13 mouse cellular contexts compared by ENCODE assay signal in genomic region chr15:12319889-12320288, GRCm38 (mm10). TPM values are rescaled to one million over a fixed set of nuclear protein-coding genes. Genes with fewer than 3 reads are reported as not detected.
DNase-seq lines count a peak whose midpoint lies in the region; ATAC-seq and TF ChIP-seq lines count a peak whose summit lies in the region.
"Had no signal": no experiment of that assay in that cellular context is flagged by ENCODE, and none has a peak within 500 bp of the region (broad histone marks: within the 10 kb centered on the region; RNA-seq: fewer than 3 reads in every experiment).

No protein-coding gene starts in this region.

- H3ac ChIP-seq in myocyte (ENCODE audit: control insufficient read depth, insufficient read length): no peak overlapping the region

- no peak for TF ChIP-seq CTCF in heart, adult 2 months (IDR thresholded peaks at IDR 0.05)
- no peak for TF ChIP-seq CTCF in lung, postnatal 0 days (IDR thresholded peaks at IDR 0.05)

- 42% methylated on average over 5 of the region's 5 CpGs for WGBS in heart, embryonic 12.5 days
- 58% methylated on average over 5 of the region's 5 CpGs for WGBS in heart, adult 2 months
- WGBS in lung, postnatal 0 days: 47% methylated on average over 5 of the region's 5 CpGs
- WGBS in intestine, embryonic 16.5 days: 50% methylated on average over 5 of the region's 5 CpGs

- intact Hi-C loops in heart, adult 2 months (cut with DNase I): loop anchor here (5.0 kb wide), 1 partner anchor 123 kb away; no protein-coding TSS in a partner anchor

- no peak overlapping the region for H3K27ac ChIP-seq in heart, embryonic 12.5 days (ENCODE audit: poor library complexity, severe bottlenecking)
- H3K27ac ChIP-seq in heart, adult 2 months: no peak overlapping the region
- H3K27ac ChIP-seq in lung, postnatal 0 days (ENCODE audit: low read length): no peak overlapping the region
- H3K27ac ChIP-seq in intestine, embryonic 16.5 days (ENCODE audit: low read length): no peak overlapping the region
- H3K27ac ChIP-seq: left cerebral cortex, adult 2 months had no signal

- no peaks in the 10 kb centered on the region for H3K9me3 ChIP-seq in heart, embryonic 12.5 days (replicated peaks)
- H3K9me3 ChIP-seq in lung, postnatal 0 days (ENCODE audit: low read length): no peaks in the 10 kb centered on the region
- H3K9me3 ChIP-seq in intestine, embryonic 16.5 days (ENCODE audit: control insufficient read depth, low read length): no peaks in the 10 kb centered on the region

- H3K9ac ChIP-seq in heart, embryonic 12.5 days: no peak overlapping the region
- H3K9ac ChIP-seq in heart, adult 2 months (ENCODE audit: low read depth, low read length): no peak overlapping the region
- H3K9ac ChIP-seq in lung, postnatal 0 days (replicated peaks; ENCODE audit: low read depth): no peak overlapping the region
- no peak overlapping the region for H3K9ac ChIP-seq in intestine, embryonic 16.5 days (ENCODE audit: low read depth, low read length)

- no peak for DNase-seq in heart, adult 2 months
- no peak for DNase-seq in lung, postnatal 0 days (ENCODE audit: low spot score)
- no peak for DNase-seq in lung, postnatal 14 days
- DNase-seq in spleen, postnatal 14 days (ENCODE audit: low spot score in 2 of 2): no peak
- no peak for DNase-seq in cerebellum, postnatal 25 days
- DNase-seq: gastrocnemius, postnatal 14 days; right cerebral cortex, postnatal 14 days; thymus, adult 2 months had no signal

- no peak for TF ChIP-seq POLR2A in heart, adult 2 months (IDR thresholded peaks at IDR 0.05; ENCODE audit: insufficient read depth, low read depth, low read length)
- no peak for TF ChIP-seq POLR2A in myocyte (IDR thresholded peaks at IDR 0.05; ENCODE audit: insufficient read length, low read depth)

- no peak for ATAC-seq in heart, embryonic 12.5 days (ENCODE audit: insufficient number of reproducible peaks, low FRiP score)
- no peak for ATAC-seq in lung, postnatal 0 days
- ATAC-seq in intestine, embryonic 16.5 days: no peak

- peaks cover 5% of the 10 kb centered on the region for H3K79me2 ChIP-seq in heart, adult 2 months (replicated peaks; ENCODE audit: control insufficient read depth, insufficient read depth, low read length)
- H3K79me2 ChIP-seq in myocyte (ENCODE audit: control insufficient read depth, insufficient read depth): peaks cover 32% of the 10 kb centered on the region

- H3K4me3 ChIP-seq in heart, embryonic 12.5 days: peak overlapping the region; percentile 98; the same call in 1 of the 2 replicates
- no peak overlapping the region for H3K4me3 ChIP-seq in heart, adult 2 months
- no peak overlapping the region for H3K4me3 ChIP-seq in lung, postnatal 0 days (ENCODE audit: low read depth, low read length)
- no peak overlapping the region for H3K4me3 ChIP-seq in intestine, embryonic 16.5 days (ENCODE audit: low read length)
- peak overlapping the region; percentile 74 for H3K4me3 ChIP-seq in myocyte

- peak overlapping the region; percentile 79 for H3K4me2 ChIP-seq in heart, embryonic 12.5 days
- peak overlapping the region; percentile 75; the same call in 1 of the 2 replicates for H3K4me2 ChIP-seq in lung, postnatal 0 days (replicated peaks; ENCODE audit: low read depth, low read length)
- H3K4me2 ChIP-seq in intestine, embryonic 16.5 days (ENCODE audit: low read depth, low read length): 0 out of 2 replicates have a peak overlapping the region, but pooled peaks have one; percentile 72
- peak overlapping the region; percentile 98 for H3K4me2 ChIP-seq in myocyte (ENCODE audit: low read depth)

- H3K4me1 ChIP-seq in heart, embryonic 12.5 days (replicated peaks): peaks cover 20% of the 10 kb centered on the region
- peaks cover 6% of the 10 kb centered on the region for H3K4me1 ChIP-seq in heart, adult 2 months (ENCODE audit: control insufficient read depth, insufficient read depth, low read length)
- H3K4me1 ChIP-seq in lung, postnatal 0 days (ENCODE audit: insufficient read depth, low read depth, low read length): no peaks in the 10 kb centered on the region; the same call in 1 of the 2 replicates
- peaks cover 11% of the 10 kb centered on the region for H3K4me1 ChIP-seq in intestine, embryonic 16.5 days (ENCODE audit: control insufficient read depth, insufficient read depth, low read length)

- H3K36me3 ChIP-seq in heart, embryonic 12.5 days: no peaks in the 10 kb centered on the region
- H3K36me3 ChIP-seq in heart, adult 2 months (ENCODE audit: control insufficient read depth, insufficient read depth, low read length): peaks cover 7% of the 10 kb centered on the region
- no peaks in the 10 kb centered on the region for H3K36me3 ChIP-seq in lung, postnatal 0 days (ENCODE audit: insufficient read depth, low read length)
- H3K36me3 ChIP-seq in intestine, embryonic 16.5 days (ENCODE audit: control insufficient read depth, insufficient read depth, low read length): no peaks in the 10 kb centered on the region
- no peaks in the 10 kb centered on the region for H3K36me3 ChIP-seq in myocyte (ENCODE audit: control insufficient read depth, insufficient read depth)

- no peak for TF ChIP-seq EP300 in heart, adult 2 months (IDR thresholded peaks at IDR 0.05; ENCODE audit: insufficient read depth, low read depth, low read length)
- no peak for TF ChIP-seq EP300 in lung, postnatal 0 days (IDR thresholded peaks at IDR 0.05)

- no peaks in the 10 kb centered on the region for H3K27me3 ChIP-seq in heart, embryonic 12.5 days (replicated peaks)
- H3K27me3 ChIP-seq in heart, adult 2 months (ENCODE audit: control insufficient read depth, insufficient read depth, low read length): no peaks in the 10 kb centered on the region
- H3K27me3 ChIP-seq in lung, postnatal 0 days (replicated peaks; ENCODE audit: insufficient read depth, low read length): no peaks in the 10 kb centered on the region
- no peaks in the 10 kb centered on the region for H3K27me3 ChIP-seq in intestine, embryonic 16.5 days (replicated peaks; ENCODE audit: control insufficient read depth, insufficient read depth, low read length)
- no peaks in the 10 kb centered on the region for H3K27me3 ChIP-seq in myocyte (ENCODE audit: control insufficient read depth, insufficient read depth, insufficient read length)

TF ChIP-seq in myocyte, 11 proteins besides CTCF, POLR2A, EP300 and RAD21:
- TF ChIP-seq E2F4 (IDR thresholded peaks at IDR 0.05; ENCODE audit: insufficient read depth): no peak
- no peak for TF ChIP-seq TCF12 (IDR thresholded peaks at IDR 0.05; ENCODE audit: insufficient read depth, poor library complexity, severe bottlenecking)
- TF ChIP-seq TCF3 (IDR thresholded peaks at IDR 0.05; ENCODE audit: insufficient read length, low read depth): no peak
- no peak for TF ChIP-seq REST (IDR thresholded peaks at IDR 0.05; ENCODE audit: insufficient read depth, insufficient read length)

RNA-seq across cellular contexts. Expression of gene Golph3, which starts 1.4 kb away (rescaled TPM):
- 92.2 and 92.5 TPM in 2 replicates for polyA plus RNA-seq in heart, embryonic 12.5 days (2016; fragmentation: Nextera tagmentation; extraction: Ambion mirVana)
- total RNA-seq in heart, adult 2 months (2021): 10 to 100 TPM; 84.4 to 88.3 TPM
- 48.5 and 89.4 TPM in 2 replicates for polyA plus RNA-seq in heart, adult 2 months (2012; rRNA removed)
- polyA plus RNA-seq in lung, postnatal 0 days (2015; fragmentation: Nextera tagmentation; extraction: Ambion mirVana): 79.4 and 85.9 TPM in 2 replicates
- 66.9 and 74.3 TPM in 2 replicates for polyA plus RNA-seq in intestine, embryonic 16.5 days (2015; fragmentation: Nextera tagmentation; extraction: Ambion mirVana)
- polyA plus RNA-seq in myocyte (2012; fragmentation: generic; extraction: Trizol): 55.4 TPM

RNA-seq across cellular contexts. Expression of gene 1810049J17Rik, which starts 1.8 kb away (rescaled TPM):
- polyA plus RNA-seq in heart, embryonic 12.5 days (2016; fragmentation: Nextera tagmentation; extraction: Ambion mirVana): 0.50 and 0.73 TPM in 2 replicates
- not detected for total RNA-seq in heart, adult 2 months (2021)
- not detected in 2 replicates for polyA plus RNA-seq in heart, adult 2 months (2012; rRNA removed)
- polyA plus RNA-seq in lung, postnatal 0 days (2015; fragmentation: Nextera tagmentation; extraction: Ambion mirVana): 0.33 and 1.1 TPM in 2 replicates
- 0.81 and 2.1 TPM in 2 replicates for polyA plus RNA-seq in intestine, embryonic 16.5 days (2015; fragmentation: Nextera tagmentation; extraction: Ambion mirVana)
- 9.7 TPM for polyA plus RNA-seq in myocyte (2012; fragmentation: generic; extraction: Trizol)
- total RNA-seq: gastrocnemius, postnatal 14 days; monocyte, adult 5-6 weeks had no signal
- polyA plus RNA-seq: thymus, adult 2 months had no signal

Comparison
In these comparisons a context has a peak if more than half of its experiments do, and no peak if none do; other contexts are left out.
1. H3K4me3 ChIP-seq: peak in heart, embryonic 12.5 days (single experiment) and myocyte (single experiment); none in heart, adult 2 months (single experiment), lung, postnatal 0 days (single experiment) and intestine, embryonic 16.5 days (single experiment).
2. Peak in every context shown above with its lines, with median percentiles within 50 percentile points of each other: H3K4me2 ChIP-seq.